Mouse (Mus musculus) adrenal gland, adult (tissue): ENCODE data around the gene Spon2.
A peak's percentile ranks its signal among the peaks of the same experiment; 100 is the strongest.

Experiments
- DNase-seq, 2 experiments: peaks; one replicate each; pipeline ENCODE4 v3.0.0; 2022 to 2023; ENCODE audit warnings: low spot score in 1 of 2; ENCODE audit not compliant: inconsistent age in 2 of 2

The Spon2 gene

GRCm38 (mm10) chr5:33218081-33218480, at the start of gene Spon2:
Gene Spon2 (minus strand): TSS chr5:33218455.
- DNase-seq, result no peak

- no peak for DNase-seq
These were observed 36.2 kb upstream of the Spon2 start for GRCm38 (mm10) chr5:33254416-33254815.

- no peak for DNase-seq
These were observed 29.9 kb upstream of the Spon2 start for GRCm38 (mm10) chr5:33248186-33248585.

- DNase-seq, result peak in 1 of 2 experiments; percentile 43
These were observed 29.1 kb upstream of the Spon2 start for GRCm38 (mm10) chr5:33247387-33247786.

GRCm38 (mm10) chr5:33245701-33246100, 27.4 kb upstream of the Spon2 start:
- DNase-seq, result peak; percentile 21 to 50

- no peak for DNase-seq
These were observed 26.2 kb upstream of the Spon2 start for GRCm38 (mm10) chr5:33244377-33244920.

- no peak for DNase-seq
These were observed 21.7 kb upstream of the Spon2 start for GRCm38 (mm10) chr5:33239934-33240333.

- no peak for DNase-seq
These were observed 21.0 kb upstream of the Spon2 start for GRCm38 (mm10) chr5:33239111-33239714.

- no peak for DNase-seq
These were observed 20.0 kb upstream of the Spon2 start for GRCm38 (mm10) chr5:33238256-33238645.

GRCm38 (mm10) chr5:33237600-33238255, 19.5 kb upstream of the Spon2 start:
- DNase-seq, result no peak

- no peak for DNase-seq
These were observed 16.3 kb upstream of the Spon2 start for GRCm38 (mm10) chr5:33234391-33235031.

- no peak for DNase-seq
These were observed 14.5 kb upstream of the Spon2 start for GRCm38 (mm10) chr5:33232791-33233190.

- no peak for DNase-seq
These were observed 12.0 kb upstream of the Spon2 start for GRCm38 (mm10) chr5:33230285-33230684.

- DNase-seq, result peak; percentile 18 to 56
These were observed 10.2 kb upstream of the Spon2 start for GRCm38 (mm10) chr5:33228428-33228827.

GRCm38 (mm10) chr5:33225673-33226072, 7.4 kb upstream of the Spon2 start:
- peak in 1 of 2 experiments; percentile 72 for DNase-seq

GRCm38 (mm10) chr5:33224491-33224890, 6.2 kb upstream of the Spon2 start:
- DNase-seq, result no peak

GRCm38 (mm10) chr5:33222841-33223744, 4.8 kb upstream of the Spon2 start:
- no peak for DNase-seq

GRCm38 (mm10) chr5:33222389-33222788, 4.1 kb upstream of the Spon2 start:
- peak; percentile 18 to 34 for DNase-seq

- DNase-seq, result no peak
These were observed 2.2 kb upstream of the Spon2 start for GRCm38 (mm10) chr5:33220350-33221044.

GRCm38 (mm10) chr5:33219831-33220230, 1.6 kb upstream of the Spon2 start:
- DNase-seq, result no peak
